Mouse (Mus musculus): ENCODE results near the gene Kl. TPM values are rescaled to one million over a fixed set of nuclear protein-coding genes. Genes with fewer than 3 reads are reported as not detected.
A peak's percentile ranks its signal among the peaks of the same experiment; 100 is the strongest.

Gene Kl
- 0.31 TPM in 2 replicates for polyA plus RNA-seq (2016; fragmentation: Nextera tagmentation; extraction: Ambion mirVana)

GRCm38 (mm10) chr5:150952328-150952668, at the start of gene Kl:
Kl (plus strand) TSS chr5:150952607.
- Histone ChIP-seq H3K4me2 (replicated peaks) (peak within 1 kb of the TSS; percentile 79), H3K4me1 (peaks cover 8% of the 10 kb centered on the region), H3K9me3 (replicated peaks) (no peaks in the 10 kb centered on the region), H3K4me3 (peak within 1 kb of the TSS; percentile 46), H3K36me3 (no peaks in the 10 kb centered on the region), H3K27me3 (peaks cover 41% of the 10 kb centered on the region), H3K9ac (peak within 1 kb of the TSS; percentile 57), H3K27ac (no peak within 1 kb of the TSS)
- WGBS = 2% methylated on average over 22 of the region's 22 CpGs
- peak; percentile 29; the same call in 1 of the 2 replicates for ATAC-seq (ENCODE audit: low FRiP score)

GRCm38 (mm10) chr5:150906053-150907040, 46.1 kb upstream of the Kl start:
- no peak overlapping the region for H3K9ac ChIP-seq
- no peaks in the 10 kb centered on the region for H3K27me3 ChIP-seq
- peak overlapping the region; percentile 88 for H3K27ac ChIP-seq
- 19% methylated on average over 9 of the region's 9 CpGs for WGBS
- ATAC-seq (ENCODE audit: low FRiP score) = peak; percentile 98
- H3K9me3 ChIP-seq (replicated peaks) = no peaks in the 10 kb centered on the region
- peak overlapping the region; percentile 40 for H3K4me2 ChIP-seq (replicated peaks)
- H3K4me1 ChIP-seq = peaks cover 15% of the 10 kb centered on the region
- H3K36me3 ChIP-seq = no peaks in the 10 kb centered on the region
- no peak overlapping the region for H3K4me3 ChIP-seq

GRCm38 (mm10) chr5:150912156-150912555, 40.3 kb upstream of the Kl start:
- Histone ChIP-seq H3K4me2 (replicated peaks) (no peak overlapping the region), H3K27ac (no peak overlapping the region), H3K9me3 (replicated peaks) (no peaks in the 10 kb centered on the region), H3K36me3 (no peaks in the 10 kb centered on the region), H3K4me1 (peaks cover 3% of the 10 kb centered on the region), H3K9ac (no peak overlapping the region), H3K4me3 (no peak overlapping the region), H3K27me3 (no peaks in the 10 kb centered on the region)
- WGBS = 28% methylated on average over 2 of the region's 2 CpGs
- no peak for ATAC-seq (ENCODE audit: low FRiP score)

GRCm38 (mm10) chr5:150912656-150913055, 39.8 kb upstream of the Kl start:
- Histone ChIP-seq H3K36me3 (no peaks in the 10 kb centered on the region), H3K27me3 (no peaks in the 10 kb centered on the region), H3K27ac (no peak overlapping the region), H3K4me3 (no peak overlapping the region), H3K4me2 (replicated peaks) (no peak overlapping the region), H3K9ac (no peak overlapping the region), H3K9me3 (replicated peaks) (no peaks in the 10 kb centered on the region), H3K4me1 (no peaks in the 10 kb centered on the region)
- 28% methylated on average over 5 of the region's 5 CpGs for WGBS
- no peak for ATAC-seq (ENCODE audit: low FRiP score)

GRCm38 (mm10) chr5:150915080-150916055, 37.0 kb upstream of the Kl start:
- Histone ChIP-seq H3K4me1 (no peaks in the 10 kb centered on the region), H3K27me3 (no peaks in the 10 kb centered on the region), H3K36me3 (no peaks in the 10 kb centered on the region), H3K4me2 (replicated peaks) (no peak overlapping the region), H3K9me3 (replicated peaks) (no peaks in the 10 kb centered on the region), H3K27ac (no peak overlapping the region), H3K9ac (no peak overlapping the region), H3K4me3 (no peak overlapping the region)
- no peak for ATAC-seq (ENCODE audit: low FRiP score)
- WGBS = 87% methylated on average over 4 of the region's 4 CpGs

- H3K27ac ChIP-seq = no peak overlapping the region
- no peaks in the 10 kb centered on the region for H3K9me3 ChIP-seq (replicated peaks)
- 84% methylated on average over 21 of the region's 21 CpGs for WGBS
- no peaks in the 10 kb centered on the region for H3K36me3 ChIP-seq
- no peaks in the 10 kb centered on the region for H3K4me1 ChIP-seq
- no peak overlapping the region for H3K4me2 ChIP-seq (replicated peaks)
- H3K9ac ChIP-seq = no peak overlapping the region
- H3K4me3 ChIP-seq = no peak overlapping the region
- no peak for ATAC-seq (ENCODE audit: low FRiP score)
- no peaks in the 10 kb centered on the region for H3K27me3 ChIP-seq
Measured at GRCm38 (mm10) chr5:150917131-150917858, 35.1 kb upstream of the Kl start.

- Histone ChIP-seq H3K4me3 (no peak overlapping the region), H3K36me3 (no peaks in the 10 kb centered on the region), H3K9me3 (replicated peaks) (no peaks in the 10 kb centered on the region), H3K27me3 (no peaks in the 10 kb centered on the region), H3K4me1 (no peaks in the 10 kb centered on the region; the same call in 1 of the 2 replicates), H3K27ac (0 out of 2 replicates have a peak overlapping the region, but pooled peaks have one; percentile 18), H3K4me2 (replicated peaks) (no peak overlapping the region), H3K9ac (no peak overlapping the region)
- 76% methylated on average over 13 of the region's 13 CpGs for WGBS
- 0 out of 2 replicates have a peak, but pooled peaks have one; percentile 32 for ATAC-seq (ENCODE audit: low FRiP score)
Measured at GRCm38 (mm10) chr5:150918599-150918998, 33.8 kb upstream of the Kl start.

- Histone ChIP-seq H3K4me2 (replicated peaks) (no peak overlapping the region), H3K36me3 (no peaks in the 10 kb centered on the region), H3K4me1 (no peaks in the 10 kb centered on the region; the same call in 1 of the 2 replicates), H3K27me3 (no peaks in the 10 kb centered on the region), H3K9ac (no peak overlapping the region), H3K27ac (no peak overlapping the region), H3K4me3 (no peak overlapping the region), H3K9me3 (replicated peaks) (no peaks in the 10 kb centered on the region)
- no peak for ATAC-seq (ENCODE audit: low FRiP score)
- 95% methylated on average over 4 of the region's 4 CpGs for WGBS
Measured at GRCm38 (mm10) chr5:150919269-150919668, 33.1 kb upstream of the Kl start.

- 62% methylated on average over 2 of the region's 2 CpGs for WGBS
Measured at GRCm38 (mm10) chr5:150919961-150920360, 32.4 kb upstream of the Kl start.

GRCm38 (mm10) chr5:150929406-150929805, 23.0 kb upstream of the Kl start:
- H3K4me1 ChIP-seq = no peaks in the 10 kb centered on the region
- WGBS = 84% methylated on average over 2 of the region's 2 CpGs
- no peak for ATAC-seq (ENCODE audit: low FRiP score)
- H3K27me3 ChIP-seq = no peaks in the 10 kb centered on the region
- no peak overlapping the region for H3K9ac ChIP-seq
- no peak overlapping the region for H3K4me3 ChIP-seq
- H3K9me3 ChIP-seq (replicated peaks) = no peaks in the 10 kb centered on the region
- H3K4me2 ChIP-seq (replicated peaks) = no peak overlapping the region
- H3K27ac ChIP-seq = no peak overlapping the region
- H3K36me3 ChIP-seq = no peaks in the 10 kb centered on the region

More at GRCm38 (mm10) chr5:150919961-150920360, 32.4 kb upstream of the Kl start:
- Histone ChIP-seq H3K4me2 (replicated peaks) (no peak overlapping the region), H3K9ac (no peak overlapping the region), H3K27ac (no peak overlapping the region), H3K4me1 (no peaks in the 10 kb centered on the region; the same call in 1 of the 2 replicates), H3K27me3 (no peaks in the 10 kb centered on the region), H3K4me3 (no peak overlapping the region), H3K9me3 (replicated peaks) (no peaks in the 10 kb centered on the region), H3K36me3 (no peaks in the 10 kb centered on the region)
- no peak for ATAC-seq (ENCODE audit: low FRiP score)

GRCm38 (mm10) chr5:150932596-150932995, 19.8 kb upstream of the Kl start:
- Histone ChIP-seq H3K9ac (no peak overlapping the region), H3K27ac (no peak overlapping the region), H3K27me3 (no peaks in the 10 kb centered on the region), H3K4me2 (replicated peaks) (no peak overlapping the region), H3K4me3 (no peak overlapping the region), H3K36me3 (no peaks in the 10 kb centered on the region), H3K9me3 (replicated peaks) (no peaks in the 10 kb centered on the region), H3K4me1 (no peaks in the 10 kb centered on the region)
- 76% methylated on average over 2 of the region's 2 CpGs for WGBS
- ATAC-seq (ENCODE audit: low FRiP score) = no peak

All from hindbrain, embryonic 12.5 days (tissue).